Mouse (Mus musculus) hindbrain, embryonic 11.5 days (tissue): ENCODE results near the gene Adam15. TPM values are rescaled to one million over a fixed set of nuclear protein-coding genes. Genes with fewer than 3 reads are reported as not detected.
A peak's percentile ranks its signal among the peaks of the same experiment; 100 is the strongest.

ENCODE experiments used
- ATAC-seq: fragments of 200-750 bp; cut with Nextera tagmentation; 2 replicates; pipeline ENCODE4 v1.8.0; 2017; ENCODE audit warnings: mild to moderate bottlenecking, moderate TSS enrichment, moderate library complexity; ENCODE audit not compliant: low FRiP score
- DNase-seq: peaks from one replicate; pipeline ENCODE4 v3.0.0-alpha.2; 2015; ENCODE audit warnings: low spot score
- H3K27ac ChIP-seq: fragments of 300-500 bp; sonication (generic); 2 replicates; pipeline ENCODE4 v1.5.1; 2014; ENCODE audit warnings: mild to moderate bottlenecking, low read depth, low read length
- H3K27me3 ChIP-seq: fragments of 300-500 bp; sonication (generic); 2 replicates; pipeline ENCODE4 v1.6.1; 2014; ENCODE audit warnings: mild to moderate bottlenecking, low read length, moderate library complexity, mixed read lengths; ENCODE audit not compliant: control insufficient read depth, insufficient read depth
- H3K36me3 ChIP-seq: fragments of 300-500 bp; sonication (generic); 2 replicates; pipeline ENCODE4 v1.6.1; 2014; ENCODE audit warnings: mild to moderate bottlenecking, low read length, moderate library complexity, mixed read lengths; ENCODE audit not compliant: control insufficient read depth, insufficient read depth
- H3K4me1 ChIP-seq: fragments of 300-500 bp; sonication (generic); replicated peaks from 2 replicates; pipeline ENCODE4 v1.6.1; 2014; ENCODE audit warnings: low read length, mixed read lengths; ENCODE audit not compliant: control insufficient read depth, insufficient read depth
- H3K4me2 ChIP-seq: fragments of 300-500 bp; sonication (generic); replicated peaks from 2 replicates; pipeline ENCODE4 v1.6.1; 2014; ENCODE audit warnings: mild to moderate bottlenecking, low read depth, low read length
- H3K4me3 ChIP-seq: fragments of 300-500 bp; sonication (generic); 2 replicates; pipeline ENCODE4 v1.5.1; 2014; ENCODE audit warnings: low read depth, low read length
- H3K9ac ChIP-seq: fragments of 300-500 bp; sonication (generic); 2 replicates; pipeline ENCODE4 v1.6.1; 2014; ENCODE audit warnings: low read depth, low read length
- H3K9me3 ChIP-seq: fragments of 300-500 bp; sonication (generic); 2 replicates; pipeline ENCODE4 v1.6.1; 2016; ENCODE audit warnings: low read length; ENCODE audit not compliant: control insufficient read depth
- WGBS: fragments of 180-500 bp; shearing (Covaris S2); extraction: QIAGEN DNeasy Blood & Tissue Kit; methylation state at CpG from one replicate; pipeline ENCODE4 v1.1.7; 2014; 5-methylcytosine and 5-hydroxymethylcytosine counted together
- polyA plus RNA-seq: library from polyadenylated mRNA; unstranded; fragments of >200 nt; fragmentation: Nextera tagmentation; extraction: Ambion mirVana; gene quantifications from 2 replicates; pipeline ENCODE4 v1.2.1, GENCODE M21; 2014

The Adam15 gene
- polyA plus RNA-seq, 1 experiment from 2014 or later, result 17.8 TPM

DNA sequence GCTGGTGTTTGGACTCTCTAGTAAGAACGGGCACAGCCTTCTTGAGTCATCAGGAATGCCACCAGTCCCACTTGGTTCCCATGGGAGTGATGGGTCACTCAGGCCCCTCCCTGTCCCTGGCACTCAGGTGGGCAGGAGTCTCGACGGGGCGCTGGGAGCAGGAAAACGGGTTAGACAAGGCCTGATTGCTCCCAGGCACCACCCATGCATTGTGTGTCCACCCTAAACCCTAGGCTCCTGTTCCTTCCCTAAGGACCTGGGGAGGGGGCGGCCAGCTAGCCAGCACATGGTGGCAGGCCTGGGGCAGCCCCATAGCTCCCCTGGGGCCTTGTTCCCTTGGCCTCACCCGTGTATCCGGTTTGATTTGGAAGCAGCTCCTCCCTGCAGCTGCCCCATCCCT, 31.5 kb downstream of the Adam15 start:
- H3K4me3 ChIP-seq, result no peak overlapping the region
- 74% methylated on average over 8 of the region's 8 CpGs for WGBS
- DNase-seq (no peak), ATAC-seq (no peak)
- H3K9me3 ChIP-seq, result no peaks in the 10 kb centered on the region
- H3K36me3 ChIP-seq, result no peaks in the 10 kb centered on the region
- peaks cover 46% of the 10 kb centered on the region for H3K27me3 ChIP-seq
- H3K27ac ChIP-seq, result no peak overlapping the region
- H3K4me2 ChIP-seq, result no peak overlapping the region
- peaks cover 31% of the 10 kb centered on the region for H3K4me1 ChIP-seq
- no peak overlapping the region for H3K9ac ChIP-seq

DNA sequence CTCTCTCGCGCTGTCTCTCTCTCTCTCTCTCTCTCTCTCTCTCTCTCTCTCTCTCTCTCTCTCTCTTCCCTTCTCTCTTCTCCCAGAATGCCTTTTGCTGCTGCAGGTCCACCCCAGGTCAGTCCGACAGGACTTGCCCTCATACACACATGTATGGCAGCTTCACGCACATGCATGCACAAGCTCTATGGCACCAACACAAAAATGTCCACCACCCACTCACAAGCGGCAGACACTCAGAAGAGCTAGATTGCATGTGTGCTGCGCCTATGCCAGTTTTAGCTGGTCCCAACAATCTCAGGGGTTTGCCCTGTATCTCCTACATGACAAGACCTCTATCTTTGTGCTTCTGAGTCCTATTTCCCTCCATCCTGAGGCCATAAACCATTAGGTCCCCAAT, 32.5 kb downstream of the Adam15 start:
- Histone ChIP-seq H3K9me3 (no peaks in the 10 kb centered on the region), H3K27ac (no peak overlapping the region), H3K4me3 (no peak overlapping the region), H3K27me3 (peaks cover 46% of the 10 kb centered on the region), H3K4me2 (no peak overlapping the region), H3K9ac (no peak overlapping the region), H3K36me3 (no peaks in the 10 kb centered on the region), H3K4me1 (peaks cover 31% of the 10 kb centered on the region)
- ATAC-seq (no peak), DNase-seq (no peak)
- WGBS, result 58% methylated on average over 6 of the region's 6 CpGs

DNA sequence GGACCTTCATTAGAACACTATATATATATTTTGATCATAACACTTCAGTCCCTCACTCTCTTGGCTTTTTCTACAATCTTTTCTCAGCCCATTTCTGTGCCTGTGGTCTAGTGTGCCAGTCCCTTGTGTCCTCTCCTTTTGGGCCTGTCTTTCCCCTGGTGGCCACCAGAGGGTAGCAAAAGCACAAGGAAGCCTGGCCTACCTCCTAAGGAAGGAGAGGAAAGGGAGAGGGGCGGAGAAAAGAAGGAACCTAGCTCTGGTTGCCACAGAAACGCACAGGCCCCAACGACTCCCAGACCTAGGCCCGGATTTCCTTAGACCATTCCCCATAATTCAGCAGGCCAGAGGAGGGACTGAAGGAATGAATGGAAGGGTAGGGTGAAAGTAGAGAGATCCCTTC, 33.0 kb downstream of the Adam15 start:
- Histone ChIP-seq H3K9ac (no peak overlapping the region), H3K4me2 (no peak overlapping the region), H3K9me3 (no peaks in the 10 kb centered on the region), H3K36me3 (no peaks in the 10 kb centered on the region), H3K4me1 (peaks cover 31% of the 10 kb centered on the region), H3K27me3 (peaks cover 46% of the 10 kb centered on the region), H3K27ac (no peak overlapping the region), H3K4me3 (no peak overlapping the region)
- DNase-seq, result peak; percentile 95
- ATAC-seq, result peak; percentile 25; the same call in 1 of the 2 replicates
- 2% methylated on average over 4 of the region's 4 CpGs for WGBS

DNA sequence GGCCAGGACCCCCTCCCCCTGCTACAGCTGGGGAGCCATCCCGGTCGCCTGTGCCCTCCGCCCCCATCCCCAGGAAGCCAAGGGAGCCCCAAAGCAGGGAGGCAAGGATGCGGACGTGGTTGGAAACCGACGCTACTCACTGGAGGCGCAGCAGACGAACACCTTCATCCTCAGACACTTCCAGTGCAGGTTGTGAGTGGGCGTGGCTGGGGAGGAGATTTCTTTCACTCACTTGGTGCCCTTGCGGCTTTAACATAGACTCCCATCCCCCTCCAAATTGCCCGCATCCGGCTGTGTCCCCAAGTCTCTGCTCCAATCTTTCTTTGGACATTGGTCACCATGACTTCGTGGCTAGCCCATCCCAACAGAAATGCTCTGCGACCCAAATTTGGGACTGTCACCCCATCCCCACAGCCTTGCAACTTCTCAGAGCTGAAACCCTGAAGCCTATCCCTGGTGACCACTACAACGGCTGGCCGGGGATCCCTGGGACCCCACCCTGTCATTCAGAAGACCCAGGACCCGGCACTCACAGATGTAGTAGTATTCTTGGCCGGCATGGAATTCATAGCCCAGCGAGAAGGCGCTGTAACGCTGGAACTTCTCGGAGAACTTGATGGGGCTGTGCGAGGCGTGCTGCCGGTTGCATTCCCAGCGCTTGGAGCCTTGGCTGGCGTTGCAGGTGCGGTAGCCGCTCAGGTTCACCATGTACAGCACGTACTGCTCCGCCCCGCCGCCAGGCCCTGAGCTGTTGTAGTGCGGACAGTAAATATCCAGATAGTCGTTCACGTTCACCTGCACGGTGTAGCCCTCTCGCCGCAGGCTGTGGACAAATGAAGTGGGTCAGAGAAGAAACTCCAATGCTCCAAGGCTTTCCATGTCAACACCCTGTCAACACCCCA, 33.6 kb downstream of the Adam15 start:
- Histone ChIP-seq H3K4me3 (peak overlapping the region; percentile 27; the same call in 1 of the 2 replicates), H3K4me2 (peak overlapping the region; percentile 56), H3K9me3 (no peaks in the 10 kb centered on the region), H3K36me3 (no peaks in the 10 kb centered on the region), H3K9ac (no peak overlapping the region; the same call in 1 of the 2 replicates), H3K27me3 (peaks cover 42% of the 10 kb centered on the region), H3K4me1 (peaks cover 27% of the 10 kb centered on the region), H3K27ac (no peak overlapping the region)
- WGBS, result 11% methylated on average over 40 of the region's 40 CpGs
- peak; percentile 1; the same call in 1 of the 2 replicates for ATAC-seq
- DNase-seq, result peak; percentile 30

DNA sequence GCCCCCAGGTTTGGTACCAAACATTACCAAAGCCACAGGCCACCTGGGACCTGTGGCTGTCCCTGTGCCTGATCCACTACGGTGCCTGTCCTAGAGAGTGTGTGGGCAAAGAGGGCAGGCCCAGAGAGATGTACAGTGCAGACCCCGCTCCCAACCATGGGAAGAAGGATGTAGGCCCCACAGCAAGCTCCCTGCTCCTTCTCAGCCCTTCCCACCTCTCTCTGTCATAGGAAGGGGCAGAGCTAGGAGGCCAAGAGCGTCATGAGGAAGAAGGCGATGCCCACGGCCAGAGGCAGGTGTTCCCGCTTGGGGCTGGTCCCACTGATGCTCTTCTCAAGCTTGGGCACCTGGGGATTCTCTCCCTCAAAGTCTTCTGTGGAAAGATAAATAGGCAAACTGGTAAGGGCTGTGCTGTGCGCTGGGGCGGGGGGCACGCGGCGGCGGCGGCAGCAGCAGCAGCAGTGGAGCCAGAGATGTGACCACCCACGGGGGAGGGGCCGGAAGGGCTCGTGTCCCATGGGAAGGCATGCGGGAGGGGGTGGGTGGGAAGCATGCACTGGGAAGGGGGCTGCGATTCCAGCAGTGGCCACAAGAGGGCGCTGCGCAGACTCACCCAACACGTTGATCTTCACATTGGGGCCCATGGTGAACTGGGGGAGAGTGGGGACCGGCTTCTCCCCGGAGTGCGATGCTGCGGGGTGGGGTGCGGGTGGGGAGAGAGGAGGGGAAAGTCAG, 34.4 kb downstream of the Adam15 start:
- H3K27me3 ChIP-seq, result peaks cover 34% of the 10 kb centered on the region
- ATAC-seq, result peak; percentile 42

DNA sequence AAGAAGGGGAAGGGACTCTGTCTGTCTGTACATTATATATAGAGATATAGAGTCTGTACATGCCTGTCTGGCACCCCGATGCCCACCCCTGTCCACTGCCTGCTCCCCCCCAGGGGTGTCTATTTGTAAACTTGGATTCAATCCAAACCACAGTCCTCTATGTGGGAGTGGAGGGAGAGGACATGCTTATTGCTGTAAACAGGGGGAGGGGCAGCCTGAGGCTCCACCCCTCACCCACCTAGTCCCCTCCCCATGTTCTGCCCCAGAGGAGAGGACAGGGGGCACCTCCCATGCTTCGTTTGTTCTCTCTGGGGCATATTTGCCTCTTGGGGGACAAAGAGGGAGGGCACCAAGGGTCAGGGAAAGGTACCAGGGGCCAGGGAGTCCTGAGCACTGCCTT, 35.0 kb downstream of the Adam15 start:
- Histone ChIP-seq H3K4me2 (no peak overlapping the region), H3K4me3 (no peak overlapping the region), H3K9me3 (no peaks in the 10 kb centered on the region), H3K9ac (peak overlapping the region; percentile 49; the same call in 1 of the 2 replicates), H3K4me1 (peaks cover 19% of the 10 kb centered on the region), H3K27ac (no peak overlapping the region), H3K36me3 (no peaks in the 10 kb centered on the region), H3K27me3 (peaks cover 29% of the 10 kb centered on the region)
- ATAC-seq (0 out of 2 replicates have a peak, but pooled peaks have one; percentile 8), DNase-seq (no peak)
- WGBS, result 51% methylated on average over 2 of the region's 2 CpGs

More for the DNA sequence above, 34.4 kb downstream of the Adam15 start:
- no peaks in the 10 kb centered on the region for H3K36me3 ChIP-seq
- H3K9ac ChIP-seq, result peak overlapping the region; percentile 49; the same call in 1 of the 2 replicates
- H3K27ac ChIP-seq, result no peak overlapping the region
- DNase-seq, result peak; percentile 93
- H3K4me3 ChIP-seq, result peak overlapping the region; percentile 27
- no peaks in the 10 kb centered on the region for H3K9me3 ChIP-seq
- 7% methylated on average over 26 of the region's 26 CpGs for WGBS
- H3K4me2 ChIP-seq, result peak overlapping the region; percentile 56
- peaks cover 19% of the 10 kb centered on the region for H3K4me1 ChIP-seq

DNA sequence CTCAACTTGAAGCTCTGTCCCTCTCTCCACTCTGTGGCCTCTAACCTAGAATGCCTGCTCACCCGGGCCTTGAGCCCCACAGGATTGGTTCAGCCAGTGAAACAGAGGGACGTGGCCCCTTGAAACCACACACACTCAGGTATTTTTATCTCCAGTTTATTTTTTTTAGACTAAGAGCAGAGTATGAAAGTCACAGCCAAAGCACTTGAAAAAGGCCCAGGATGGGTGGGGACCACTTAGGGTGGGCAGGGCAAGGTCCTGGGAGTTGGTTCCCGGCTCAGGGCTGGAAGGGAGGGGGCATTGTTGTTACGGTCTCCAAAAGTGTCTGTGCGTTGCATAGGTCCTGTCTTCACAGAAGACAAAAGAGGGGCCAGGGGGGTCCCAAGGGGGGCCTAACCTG, 35.5 kb downstream of the Adam15 start:
- no peaks in the 10 kb centered on the region for H3K9me3 ChIP-seq
- no peak for DNase-seq
- peaks cover 24% of the 10 kb centered on the region for H3K27me3 ChIP-seq
- no peak overlapping the region for H3K27ac ChIP-seq
- H3K4me1 ChIP-seq, result peaks cover 15% of the 10 kb centered on the region
- H3K4me2 ChIP-seq, result no peak overlapping the region
- no peak for ATAC-seq
- WGBS, result 77% methylated on average over 5 of the region's 5 CpGs
- H3K9ac ChIP-seq, result no peak overlapping the region
- H3K36me3 ChIP-seq, result no peaks in the 10 kb centered on the region
- H3K4me3 ChIP-seq, result no peak overlapping the region

DNA sequence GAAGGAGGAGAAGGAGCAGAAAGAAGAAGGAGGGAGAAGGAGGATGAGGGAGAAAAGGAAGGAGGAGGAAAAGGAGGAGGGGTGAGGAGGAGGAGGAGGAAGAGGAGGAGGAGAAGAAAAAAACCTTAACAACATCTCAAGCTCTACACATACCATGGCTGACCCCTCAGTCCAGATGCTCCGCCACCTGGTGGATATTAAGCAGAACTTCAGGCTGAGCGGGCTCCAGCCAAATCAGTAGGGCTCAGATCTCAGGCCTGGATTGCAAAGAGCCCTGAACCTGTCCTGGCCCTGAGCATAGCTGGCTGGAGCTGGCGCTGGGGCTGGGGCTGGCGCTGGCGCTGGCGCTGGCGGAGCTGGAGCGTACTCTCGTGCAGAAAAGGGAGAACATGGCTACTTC, 41.7 kb downstream of the Adam15 start:
- DNase-seq (peak; percentile 85), ATAC-seq (peak; percentile 68)
- no peaks in the 10 kb centered on the region for H3K4me1 ChIP-seq
- no peak overlapping the region for H3K9ac ChIP-seq
- H3K4me3 ChIP-seq, result no peak overlapping the region
- no peaks in the 10 kb centered on the region for H3K27me3 ChIP-seq
- WGBS, result 6% methylated on average over 9 of the region's 9 CpGs
- no peak overlapping the region for H3K27ac ChIP-seq
- no peak overlapping the region for H3K4me2 ChIP-seq
- no peaks in the 10 kb centered on the region for H3K9me3 ChIP-seq
- H3K36me3 ChIP-seq, result no peaks in the 10 kb centered on the region
